Mouse (Mus musculus) megakaryocyte progenitor cell, adult 5-6 weeks (primary cell): ENCODE results near the gene Ppp2r2c. TPM values are rescaled to one million over a fixed set of nuclear protein-coding genes. Genes with fewer than 3 reads are reported as not detected.
A peak's percentile ranks its signal among the peaks of the same experiment; 100 is the strongest.

Source experiments
- ATAC-seq: replicated peaks from 2 replicates; pipeline ENCODE4 v1.8.0; 2016; ENCODE audit warnings: mild to moderate bottlenecking, moderate TSS enrichment, inconsistent platforms; ENCODE audit not compliant: poor library complexity
- total RNA-seq, 2 experiments: library from RNA; stranded (forward) in 1 of 2; stranded (reverse) in 1 of 2; fragments of 157-497, 149-512 nt in 1 of 2; fragments of 200-1000 nt in 1 of 2; gene quantifications; 2 replicates each; pipeline versions ENCODE4 v1.2.3 to v1.2.4; 2015 to 2017

Ppp2r2c gene
- total RNA-seq (2015) (not detected in 2 replicates), total RNA-seq (2017) (not detected in 2 replicates)

DNA sequence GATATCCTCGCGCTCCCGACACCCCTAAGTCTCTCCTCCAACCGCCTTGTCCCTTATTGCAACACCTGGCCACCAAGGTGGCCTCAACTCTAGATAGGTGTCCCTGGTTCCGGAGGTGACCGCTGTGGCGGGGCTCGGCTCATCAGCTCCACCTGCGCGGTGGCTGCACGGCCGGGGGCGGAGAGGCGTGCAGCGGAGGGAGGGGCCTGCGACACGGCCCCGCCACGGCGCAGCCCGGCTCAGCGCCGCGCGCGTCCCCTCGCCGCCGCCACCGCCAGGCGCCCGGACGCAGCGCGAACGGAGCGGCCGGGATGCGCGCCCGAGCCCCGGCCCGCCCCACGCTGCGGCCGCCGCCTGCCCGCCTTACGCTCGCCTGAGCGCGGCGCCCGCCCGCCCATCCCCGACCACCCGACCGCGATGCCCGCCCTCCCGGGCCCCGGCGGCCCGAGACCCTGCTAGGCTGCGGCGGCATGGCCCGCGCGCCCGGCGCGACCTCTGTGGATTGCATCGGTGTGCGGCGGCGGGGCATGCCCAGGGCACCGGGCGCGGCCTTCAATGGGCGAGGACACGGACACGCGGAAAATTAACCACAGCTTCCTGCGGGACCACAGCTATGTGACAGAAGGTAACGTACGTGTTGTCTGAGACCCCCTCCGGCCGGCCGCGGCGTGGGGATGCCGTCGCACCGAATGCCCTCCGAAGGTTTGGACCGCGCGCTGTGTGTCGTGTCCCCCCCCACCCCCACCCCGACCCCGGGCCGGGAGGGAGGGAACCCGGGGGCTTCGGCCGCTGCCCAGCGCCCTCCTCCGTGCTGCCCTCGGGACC lies at the start of gene Ppp2r2c:
Gene Ppp2r2c, plus strand, starts transcription at position 248 of the 825 bp plus-strand sequence.
- no peak for ATAC-seq

- ATAC-seq: no peak
These were observed 48.6 kb upstream of the Ppp2r2c start for GRCm38 (mm10) chr5:36819742-36820141.

GRCm38 (mm10) chr5:36820142-36820541 lies 48.2 kb upstream of the Ppp2r2c start:
- ATAC-seq: peak; percentile 75

GRCm38 (mm10) chr5:36822907-36823306 lies 45.4 kb upstream of the Ppp2r2c start:
- no peak for ATAC-seq

DNA sequence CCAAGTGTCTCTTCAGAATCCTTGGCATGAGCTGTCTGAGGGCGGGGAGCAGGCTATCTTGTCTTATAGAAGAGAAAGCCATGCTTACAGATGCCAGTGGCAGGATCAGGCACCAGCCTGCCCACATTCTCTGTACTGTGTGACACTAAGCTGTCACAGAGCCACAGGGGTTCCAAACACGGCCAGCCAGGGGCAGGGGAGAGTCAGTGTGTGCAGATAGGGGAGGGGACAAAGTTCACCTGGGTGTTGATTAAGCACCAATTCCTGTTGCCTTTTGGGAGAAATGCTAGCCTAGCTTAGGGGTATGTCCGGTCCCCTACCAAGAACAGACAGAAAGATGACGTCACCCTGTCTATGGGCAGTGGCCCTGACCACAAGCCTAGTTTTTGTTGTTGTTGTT lies 39.2 kb upstream of the Ppp2r2c start:
- no peak for ATAC-seq

DNA sequence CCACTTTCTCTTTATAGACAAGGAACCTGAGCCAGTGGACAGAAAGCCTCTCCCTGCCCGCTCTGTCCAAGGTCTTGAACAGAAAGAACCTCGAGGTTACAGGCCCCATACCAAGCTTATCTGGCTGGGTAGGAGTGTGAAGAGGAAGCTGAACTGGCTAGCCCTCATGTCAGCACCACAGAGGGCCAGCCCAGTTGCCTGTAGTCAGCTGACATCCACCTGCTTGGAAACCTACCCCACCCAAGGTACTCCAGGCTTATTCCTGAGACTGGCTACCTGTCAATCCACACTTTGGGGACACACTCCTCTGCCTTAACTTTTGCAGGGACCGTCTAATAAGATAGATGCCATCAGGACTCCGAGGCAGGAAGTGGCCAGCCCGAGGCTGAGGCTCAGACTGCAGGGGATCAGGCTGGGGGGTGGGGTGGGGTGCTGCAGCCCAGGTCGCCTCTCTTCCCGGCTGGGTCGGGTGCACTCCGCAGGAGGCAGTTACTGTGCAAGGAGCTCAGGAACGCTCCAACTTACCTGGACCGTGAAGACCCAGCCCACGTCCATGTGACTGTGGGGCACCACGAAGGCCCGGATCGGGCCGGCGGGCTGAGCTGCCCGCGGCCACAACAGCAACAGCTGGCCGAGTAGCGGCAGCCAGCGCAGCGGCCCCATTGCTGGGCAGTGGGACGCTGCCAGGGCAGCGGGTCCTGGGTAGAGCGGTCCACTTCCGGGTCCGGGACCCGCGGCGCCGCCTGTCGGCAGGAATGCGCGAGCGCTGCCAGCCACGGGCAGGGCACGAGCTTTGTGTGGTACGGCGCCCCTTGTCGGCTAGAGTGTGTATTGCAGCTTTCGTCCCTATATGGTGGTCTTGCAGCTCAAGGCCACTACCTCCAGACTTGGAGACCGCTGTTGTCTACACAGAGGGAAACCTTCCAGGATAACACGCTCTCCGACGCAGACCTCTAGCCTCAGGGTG lies 38.1 kb upstream of the Ppp2r2c start, which contains the start of gene Man2b2:
Gene Man2b2, minus strand, starts transcription at position 741 of the 967 bp plus-strand sequence.
- peak; percentile 98 for ATAC-seq

- no peak for ATAC-seq
These were observed 37.0 kb upstream of the Ppp2r2c start for GRCm38 (mm10) chr5:36831272-36831671.

DNA sequence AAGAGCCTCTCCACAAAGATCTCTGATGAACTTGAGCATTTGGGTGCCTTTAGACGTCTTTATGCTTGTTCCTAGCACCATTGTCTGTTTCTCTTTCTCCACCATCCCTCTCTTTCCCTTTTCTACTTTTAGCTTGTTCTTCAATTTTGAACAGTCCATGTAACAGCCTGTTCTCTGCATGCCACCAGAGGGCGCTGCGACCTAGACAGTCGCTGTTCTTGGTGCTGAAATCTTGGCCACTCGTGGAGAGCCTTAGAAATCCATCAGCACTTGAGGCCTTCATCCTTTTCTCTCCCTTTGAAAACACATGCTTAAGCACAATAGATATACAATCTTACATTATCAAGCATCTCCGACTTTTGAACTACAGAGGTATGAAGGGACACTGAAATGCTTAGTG lies 32.4 kb upstream of the Ppp2r2c start:
- peak; percentile 96 for ATAC-seq

- no peak for ATAC-seq
These were observed 29.3 kb upstream of the Ppp2r2c start for GRCm38 (mm10) chr5:36839032-36839431.

DNA sequence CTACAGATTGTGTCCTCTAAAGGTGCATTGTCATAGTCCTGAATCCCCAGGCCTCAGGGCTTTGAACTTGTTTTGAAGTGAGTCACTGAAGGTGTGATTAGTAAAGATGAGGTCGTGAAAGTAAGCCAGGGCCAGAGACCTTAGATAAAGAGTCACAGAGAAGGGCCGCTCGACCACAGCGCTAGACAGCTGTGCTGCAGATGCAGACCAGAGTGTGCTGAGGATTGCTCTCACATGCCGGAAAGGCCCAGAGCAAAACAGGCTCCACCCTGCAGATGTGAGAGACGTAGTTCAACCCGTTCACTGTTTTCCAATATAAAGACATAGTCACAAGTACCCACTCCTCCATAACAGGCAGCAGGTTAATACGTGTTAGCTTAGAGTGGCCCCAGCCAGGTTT lies 28.7 kb upstream of the Ppp2r2c start:
- ATAC-seq: no peak

DNA sequence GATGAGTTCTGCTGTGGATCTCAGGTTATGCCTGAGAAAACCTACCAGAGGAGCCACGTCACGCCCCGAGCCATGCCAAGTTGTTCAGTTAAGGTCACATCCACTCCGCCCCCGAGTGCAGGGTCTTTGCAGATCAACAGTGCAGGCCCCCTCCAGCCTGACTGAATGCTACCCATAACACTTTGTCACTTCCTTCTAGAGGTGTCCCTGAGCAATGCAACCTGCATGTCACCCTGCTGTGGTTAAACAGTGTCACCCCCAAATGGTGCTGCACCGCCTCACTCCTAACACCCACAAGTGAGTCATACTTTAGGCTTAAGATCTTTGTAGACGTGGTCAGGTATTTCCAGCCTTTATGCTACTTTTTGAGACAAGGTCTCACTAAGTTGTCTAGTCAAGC lies 28.2 kb upstream of the Ppp2r2c start:
- no peak for ATAC-seq

DNA sequence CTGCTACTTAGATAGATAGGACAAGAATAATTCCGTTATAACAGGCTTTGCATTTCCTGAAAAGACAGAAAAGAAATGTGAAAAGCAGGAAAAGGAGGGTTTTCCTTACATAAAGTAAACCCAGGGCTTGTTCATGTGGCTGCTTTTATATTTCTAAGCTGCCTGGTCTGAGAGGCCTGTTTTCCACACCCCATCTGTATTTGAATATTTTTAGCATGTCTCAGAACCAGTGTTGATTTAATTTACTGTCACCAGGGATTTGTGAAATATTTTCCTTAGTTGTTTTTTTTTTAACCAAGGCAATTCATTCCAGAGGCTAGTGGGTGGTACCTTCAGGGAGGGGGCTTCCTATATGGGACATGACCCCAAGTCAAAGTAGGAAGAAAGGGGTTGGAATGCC lies 26.6 kb upstream of the Ppp2r2c start:
- no peak for ATAC-seq

- ATAC-seq: no peak
These were observed 23.8 kb upstream of the Ppp2r2c start for GRCm38 (mm10) chr5:36844490-36844889.

GRCm38 (mm10) chr5:36851572-36851971 lies 16.7 kb upstream of the Ppp2r2c start:
- ATAC-seq: no peak

DNA sequence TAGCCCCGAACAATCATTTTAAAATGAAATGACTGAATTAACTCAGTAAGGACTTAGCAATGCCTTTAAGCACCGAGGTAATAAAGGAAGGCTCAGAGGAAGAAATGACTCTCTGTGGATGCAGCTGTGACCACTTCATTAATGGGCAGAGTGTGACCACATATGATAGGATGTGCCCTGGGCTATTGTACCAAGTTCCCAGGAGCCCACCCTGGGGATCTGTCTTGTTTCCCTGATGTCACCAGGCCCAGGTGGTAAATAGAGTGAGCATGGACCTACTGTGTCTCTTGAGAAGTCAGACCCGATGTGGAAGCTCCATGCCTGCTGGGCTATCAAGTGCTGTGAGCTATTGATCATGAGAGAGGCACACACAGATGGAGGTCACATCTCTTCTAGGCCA lies 13.1 kb upstream of the Ppp2r2c start:
- no peak for ATAC-seq

DNA sequence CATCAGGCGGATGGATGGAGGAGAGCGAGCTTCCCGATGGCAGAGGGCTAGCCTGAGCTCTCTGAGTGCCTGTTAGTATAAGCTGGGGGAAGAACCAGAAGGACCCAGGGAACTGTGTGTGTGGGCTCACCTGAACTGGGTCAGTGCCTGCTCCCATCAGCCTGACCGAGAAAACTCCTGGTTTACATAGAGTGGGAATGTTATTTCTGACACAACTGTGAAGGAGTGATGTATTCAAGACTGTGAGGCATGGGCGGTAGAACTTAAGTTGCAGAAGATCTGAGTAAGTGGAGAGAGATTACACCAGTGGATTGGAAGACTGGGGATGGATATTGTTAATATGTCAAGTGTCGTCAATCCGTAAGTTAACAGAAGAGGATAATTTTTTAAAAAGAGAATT lies 11.8 kb upstream of the Ppp2r2c start:
- no peak for ATAC-seq

GRCm38 (mm10) chr5:36857546-36857945 lies 10.8 kb upstream of the Ppp2r2c start:
- ATAC-seq: no peak

DNA sequence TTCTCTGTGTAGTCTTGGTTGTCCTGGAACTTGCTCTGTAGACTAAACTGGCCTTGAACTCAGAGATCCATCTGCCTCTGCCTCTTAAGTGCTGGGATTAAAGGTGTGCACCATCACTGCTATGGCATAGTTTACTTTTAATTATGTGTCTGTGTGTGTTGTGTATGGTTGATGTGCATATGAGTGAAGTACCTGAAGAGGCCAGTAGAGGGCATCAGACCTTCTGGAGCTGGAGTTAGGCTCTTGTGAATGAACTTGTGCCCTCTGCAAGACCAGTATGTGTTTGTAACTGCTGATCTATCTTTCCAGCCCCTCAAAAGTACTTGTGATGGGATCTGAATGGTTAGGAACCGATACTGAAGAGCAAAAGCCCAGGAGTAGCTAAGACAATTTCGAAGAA lies 7.2 kb upstream of the Ppp2r2c start:
- no peak for ATAC-seq

DNA sequence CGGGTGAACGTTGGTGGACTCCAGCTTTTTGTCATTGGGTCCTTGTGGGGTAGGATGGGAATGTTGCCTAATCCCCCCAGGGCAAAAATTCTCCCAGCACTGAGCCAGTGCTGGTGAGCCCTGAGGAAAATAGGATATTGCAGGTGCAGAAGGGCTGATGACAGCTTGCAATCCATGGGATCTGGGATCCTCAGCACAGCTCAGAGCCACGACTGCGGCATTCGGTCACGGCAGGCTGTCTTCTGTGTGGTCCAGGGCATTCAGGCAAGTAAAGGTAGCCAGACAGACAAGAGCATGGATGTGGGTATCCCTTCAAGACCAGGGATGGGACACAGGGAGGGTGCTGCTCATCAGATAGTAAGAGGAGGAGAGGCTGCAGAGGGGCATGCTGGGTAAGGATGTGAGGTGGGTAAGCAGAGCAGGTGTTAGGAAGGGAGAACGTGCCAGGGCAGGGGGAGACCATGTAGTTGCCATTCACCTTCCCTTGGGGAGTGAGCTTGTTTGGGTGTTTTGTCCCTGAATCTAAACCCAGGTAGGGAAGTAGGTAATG lies 1.5 kb upstream of the Ppp2r2c start:
- no peak for ATAC-seq

DNA sequence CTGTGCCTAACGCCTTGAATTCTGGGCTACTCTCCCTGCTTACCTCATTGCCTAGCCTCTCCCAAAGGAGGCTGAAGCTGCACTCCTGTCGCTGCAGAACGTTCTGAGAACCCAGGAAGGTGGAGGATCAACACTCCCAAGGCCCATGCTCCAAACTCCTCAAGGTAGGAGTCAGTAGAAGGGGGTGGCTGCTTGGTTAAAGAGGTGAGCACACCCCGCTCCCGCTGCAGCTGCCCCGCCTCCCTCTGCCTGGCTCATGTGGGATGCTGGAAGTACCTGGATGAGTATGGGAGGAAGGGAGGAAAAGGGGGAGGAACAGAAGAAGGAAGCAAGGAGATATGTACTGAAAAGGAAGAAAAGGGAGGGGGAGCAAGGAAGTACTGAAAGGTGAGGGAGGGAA lies 752 bp upstream of the Ppp2r2c start:
- no peak for ATAC-seq

DNA sequence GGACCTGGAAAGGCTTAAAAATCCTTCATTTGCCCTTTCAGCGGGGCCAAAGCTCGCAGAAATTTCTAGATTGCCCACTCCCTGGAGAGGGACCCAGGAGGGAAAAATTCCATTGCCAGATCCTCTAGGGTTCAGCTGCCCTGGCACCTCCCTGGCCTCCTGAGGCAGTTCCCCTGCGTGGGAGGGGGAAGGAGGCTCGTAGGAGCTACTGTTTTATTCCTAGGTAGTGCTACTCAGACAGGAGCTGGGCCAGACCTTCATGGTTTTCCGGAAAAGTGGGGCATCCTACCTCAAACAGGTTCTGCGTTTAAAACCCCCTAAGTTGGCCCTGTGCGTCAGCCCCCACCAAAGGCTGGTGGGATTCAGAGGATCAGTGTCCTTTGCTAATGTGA lies 869 bp downstream of the Ppp2r2c start:
- ATAC-seq: no peak
